Mouse (Mus musculus) Patski (cell line): ENCODE results near the gene Myh14. TPM values are rescaled to one million over a fixed set of nuclear protein-coding genes. Genes with fewer than 3 reads are reported as not detected.

ENCODE experiments used
- ATAC-seq: fragments of 100-300 bp; one replicate; pipeline ENCODE4 v1.8.0; 2021
- CTCF ChIA-PET: fragments of 350-600 bp; sonication (Branson Sonifier 250); formaldehyde crosslinking; loops from one replicate; lab custom pipeline; 2022; ENCODE audit warnings: inconsistent platforms; lab: Charles Lee
- POLR2A ChIA-PET: fragments of 350-600 bp; sonication (Branson Sonifier 250); formaldehyde crosslinking; loops from one replicate; lab custom pipeline; 2022; ENCODE audit warnings: antibody characterized with exemption, inconsistent platforms; lab: Charles Lee
- DNase-seq: peaks from one replicate; pipeline ENCODE4 v3.0.0-alpha.2; 2011; ENCODE audit warnings: low read depth, low spot score
- H3K27me3 ChIP-seq: fragments of 371-371 bp; one replicate; pipeline ENCODE4 v1.5.1; 2021
- CTCF ChIP-seq: fragments of 100-300 bp; IDR thresholded peaks from one replicate; pipeline ENCODE4 v1.5.1; 2021
- in situ Hi-C: fragments of 300-500 bp; cut with MboI; formaldehyde crosslinking; loops from 3 replicates; pipeline ENCODE4 v1.11.1; 2018; ENCODE audit warnings: low pct_unique_long_range_greater_than_20kb, mixed read lengths
- polyA plus RNA-seq: library from polyadenylated mRNA; unstranded; gene quantifications from one replicate; pipeline ENCODE4 v1.2.3, GENCODE M21; 2021

Gene Myh14
- polyA plus RNA-seq, 1 experiment from 2014 or later = 0.31 TPM

- peaks cover 17% of the 10 kb centered on the region for H3K27me3 ChIP-seq
- in situ Hi-C loops = no loop called here
- ChIA-PET CTCF (no interaction called here), POLR2A (no interaction called here)
- no peak for TF ChIP-seq CTCF
- ATAC-seq = no peak
- DNase-seq = no peak
Observed at GRCm38 (mm10) chr7:44594291-44594690, 76.4 kb downstream of the Myh14 start.

- DNase-seq (no peak), ATAC-seq (no peak)
- peaks cover 17% of the 10 kb centered on the region for H3K27me3 ChIP-seq
- no peak for TF ChIP-seq CTCF
- in situ Hi-C loops = no loop called here
- ChIA-PET CTCF (no interaction called here), POLR2A (no interaction called here)
Observed at GRCm38 (mm10) chr7:44593775-44594174, 76.9 kb downstream of the Myh14 start.

GRCm38 (mm10) chr7:44593051-44593450 lies 77.6 kb downstream of the Myh14 start:
- H3K27me3 ChIP-seq = peaks cover 17% of the 10 kb centered on the region
- in situ Hi-C loops = no loop called here
- DNase-seq (no peak), ATAC-seq (no peak)
- TF ChIP-seq CTCF = no peak
- ChIA-PET CTCF (no interaction called here), POLR2A (no interaction called here)

DNA sequence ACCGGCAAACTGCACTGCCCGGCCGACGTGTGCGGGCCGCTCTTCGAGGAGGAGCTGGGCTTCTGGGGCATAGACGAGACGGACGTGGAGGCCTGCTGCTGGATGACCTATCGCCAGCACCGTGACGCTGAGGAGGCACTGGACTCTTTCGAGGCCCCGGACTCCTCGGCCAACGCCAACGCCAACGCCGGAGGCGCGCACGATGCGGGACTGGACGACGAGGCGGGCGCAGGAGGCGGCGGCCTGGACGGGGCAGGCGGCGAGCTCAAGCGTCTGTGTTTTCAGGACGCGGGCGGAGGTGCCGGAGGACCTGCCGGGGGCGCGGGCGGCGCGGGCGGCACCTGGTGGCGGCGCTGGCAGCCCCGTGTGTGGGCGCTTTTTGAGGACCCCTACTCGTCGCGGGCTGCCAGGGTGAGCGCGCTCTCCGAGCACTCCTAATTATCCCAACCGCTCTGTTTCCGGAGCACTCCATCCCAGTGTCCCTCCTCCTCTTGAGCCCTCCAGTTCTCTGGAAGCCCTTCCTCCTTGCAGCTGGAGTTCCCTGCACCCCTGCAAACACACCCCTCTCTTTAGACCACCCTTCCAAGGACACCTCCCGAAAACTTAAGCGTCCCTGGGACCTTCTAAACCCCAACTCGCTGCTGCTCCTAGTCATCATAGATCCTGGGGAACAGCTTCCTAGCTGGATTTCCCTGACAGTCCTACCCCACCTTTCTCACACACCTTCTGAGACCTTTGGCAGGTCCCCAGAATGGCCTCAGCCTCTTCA lies 79.1 kb downstream of the Myh14 start:
- POLR2A ChIA-PET = no interaction called here
- CTCF ChIA-PET = no interaction called here
- no peak for TF ChIP-seq CTCF
- in situ Hi-C loops = no loop called here
- no peak for DNase-seq
- ATAC-seq = no peak
- peaks cover 24% of the 10 kb centered on the region for H3K27me3 ChIP-seq

GRCm38 (mm10) chr7:44590402-44591347 lies 80.0 kb downstream of the Myh14 start, which contains the start of gene Kcnc3:
Kcnc3 (plus strand) TSS chr7:44590664.
- no peak for TF ChIP-seq CTCF
- in situ Hi-C loops = no loop called here
- POLR2A ChIA-PET = no interaction called here
- CTCF ChIA-PET = no interaction called here
- DNase-seq (no peak), ATAC-seq (peak; percentile 49)
- peaks cover 24% of the 10 kb centered on the region for H3K27me3 ChIP-seq

- ChIA-PET POLR2A (no interaction called here), CTCF (no interaction called here)
- in situ Hi-C loops = no loop called here
- DNase-seq (no peak), ATAC-seq (no peak)
- H3K27me3 ChIP-seq = peaks cover 31% of the 10 kb centered on the region
- no peak for TF ChIP-seq CTCF
Observed at GRCm38 (mm10) chr7:44589946-44590345, 80.7 kb downstream of the Myh14 start.

- no peak for DNase-seq
- in situ Hi-C loops = no loop called here
Observed at GRCm38 (mm10) chr7:44589149-44589548, 81.5 kb downstream of the Myh14 start.

DNA sequence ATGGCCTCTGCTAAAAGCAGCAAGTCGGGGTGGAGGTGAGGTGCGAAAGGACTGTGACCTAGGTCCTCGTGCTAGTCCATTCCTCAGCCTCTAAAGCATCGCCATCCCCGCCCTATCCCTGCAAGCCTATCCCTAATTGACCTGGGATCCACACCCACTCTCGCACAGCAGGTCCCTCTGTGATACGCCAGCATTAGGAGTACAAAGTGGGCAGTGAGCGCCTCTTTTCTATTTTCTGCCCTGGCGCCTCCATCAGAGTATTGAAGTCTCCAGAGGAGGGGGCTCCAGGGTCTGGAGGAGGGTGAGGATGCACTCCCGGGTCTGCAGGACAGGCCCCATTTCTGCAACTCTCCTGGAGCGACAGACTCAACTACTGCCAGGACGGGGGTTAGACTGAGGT lies 82.3 kb downstream of the Myh14 start:
- peaks cover 33% of the 10 kb centered on the region for H3K27me3 ChIP-seq
- ATAC-seq (no peak), DNase-seq (no peak)
- ChIA-PET POLR2A (no interaction called here), CTCF (no interaction called here)
- no peak for TF ChIP-seq CTCF
- in situ Hi-C loops = no loop called here

More at GRCm38 (mm10) chr7:44589149-44589548, 81.5 kb downstream of the Myh14 start:
- peak; percentile 28 for ATAC-seq
- H3K27me3 ChIP-seq = peaks cover 33% of the 10 kb centered on the region
- ChIA-PET POLR2A (no interaction called here), CTCF (no interaction called here)
- no peak for TF ChIP-seq CTCF

DNA sequence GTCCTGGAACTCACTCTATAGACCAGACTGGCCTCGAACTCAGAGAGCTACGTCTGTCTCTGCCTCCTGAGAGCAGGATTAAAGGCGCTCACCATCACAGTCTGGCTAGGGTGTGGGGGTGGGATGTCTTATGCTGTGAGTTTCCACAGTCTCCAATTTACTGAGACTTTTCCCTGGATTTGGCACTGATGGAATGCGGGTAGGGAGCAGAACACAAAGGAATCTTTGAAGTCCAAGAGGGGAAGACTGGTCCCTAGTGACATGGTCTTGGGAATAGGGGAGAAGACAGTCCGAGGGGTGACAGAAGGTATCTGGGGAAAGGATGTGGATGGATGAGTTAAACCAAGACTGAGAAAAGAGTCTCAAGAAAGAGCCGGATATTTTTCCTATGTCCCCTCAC lies 83.0 kb downstream of the Myh14 start:
- ATAC-seq (no peak), DNase-seq (no peak)
- peaks cover 33% of the 10 kb centered on the region for H3K27me3 ChIP-seq
- no peak for TF ChIP-seq CTCF
- ChIA-PET POLR2A (no interaction called here), CTCF (no interaction called here)
- in situ Hi-C loops = no loop called here

GRCm38 (mm10) chr7:44586930-44587329 lies 83.7 kb downstream of the Myh14 start:
- TF ChIP-seq CTCF = no peak
- ChIA-PET CTCF (no interaction called here), POLR2A (no interaction called here)
- in situ Hi-C loops = no loop called here
- ATAC-seq (no peak), DNase-seq (no peak)
- H3K27me3 ChIP-seq = peaks cover 36% of the 10 kb centered on the region

DNA sequence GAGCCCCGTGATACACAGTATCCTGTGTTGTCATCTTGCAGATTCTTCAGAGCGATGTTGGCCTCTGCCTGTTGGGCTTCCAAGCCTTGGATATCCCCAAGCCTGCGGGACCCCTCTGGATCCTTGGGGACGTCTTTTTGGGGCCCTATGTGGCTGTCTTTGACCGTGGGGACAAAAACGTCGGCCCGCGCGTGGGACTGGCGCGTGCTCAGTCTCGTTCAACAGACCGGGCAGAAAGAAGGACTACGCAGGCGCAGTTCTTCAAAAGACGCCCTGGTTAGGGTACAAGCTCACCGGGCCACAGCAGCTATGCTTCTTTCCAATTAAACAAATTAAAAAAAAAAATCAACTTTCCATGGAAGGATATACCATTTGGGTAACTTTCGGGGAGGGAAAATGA lies 84.1 kb downstream of the Myh14 start:
- TF ChIP-seq CTCF = no peak
- peaks cover 33% of the 10 kb centered on the region for H3K27me3 ChIP-seq
- POLR2A ChIA-PET = no interaction called here
- ATAC-seq = no peak
- in situ Hi-C loops = no loop called here
- DNase-seq = no peak
- CTCF ChIA-PET = interaction anchor here (0.6 kb wide), 1 partner anchor 64 kb away, joined by 3 read pairs; no protein-coding TSS in a partner anchor
